Mouse (Mus musculus) layer of hippocampus, postnatal 14 days (tissue): ENCODE results near the gene Phlda3. TPM values are rescaled to one million over a fixed set of nuclear protein-coding genes. Genes with fewer than 3 reads are reported as not detected.

ENCODE experiments used
- DNase-seq, 2 experiments: peaks; one replicate each; pipeline ENCODE4 v3.0.0; 2021 to 2022; ENCODE audit warnings: low spot score in 2 of 2, mixed read lengths in 1 of 2
- total RNA-seq, 2 experiments: library from RNA; stranded (reverse); gene quantifications; 2 replicates each; pipeline ENCODE4 v1.2.3; 2021

Gene Phlda3
- total RNA-seq, 2 experiments from 2014 or later, result 16.6 to 18.2 TPM

DNA sequence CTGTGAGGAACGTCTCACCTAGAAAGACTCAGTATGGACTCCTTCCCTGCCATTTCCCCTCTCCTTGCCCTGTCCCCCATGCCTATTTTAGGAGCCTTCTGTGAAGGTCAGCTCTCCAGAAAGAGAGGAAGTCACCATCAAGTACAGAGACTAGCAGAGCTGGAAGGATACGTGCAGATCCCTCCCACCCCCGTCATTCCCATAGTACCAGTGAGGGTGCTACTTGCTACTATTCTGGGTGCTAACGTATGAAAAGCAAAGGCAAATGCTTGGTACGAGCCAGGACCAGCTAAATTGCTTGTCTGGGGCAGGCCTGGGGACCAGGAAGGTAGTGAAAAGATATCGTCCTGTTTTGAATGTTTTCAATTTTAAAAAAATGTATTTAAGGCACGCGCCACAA is 8.6 kb upstream of the Phlda3 start:
- no peak for DNase-seq

DNA sequence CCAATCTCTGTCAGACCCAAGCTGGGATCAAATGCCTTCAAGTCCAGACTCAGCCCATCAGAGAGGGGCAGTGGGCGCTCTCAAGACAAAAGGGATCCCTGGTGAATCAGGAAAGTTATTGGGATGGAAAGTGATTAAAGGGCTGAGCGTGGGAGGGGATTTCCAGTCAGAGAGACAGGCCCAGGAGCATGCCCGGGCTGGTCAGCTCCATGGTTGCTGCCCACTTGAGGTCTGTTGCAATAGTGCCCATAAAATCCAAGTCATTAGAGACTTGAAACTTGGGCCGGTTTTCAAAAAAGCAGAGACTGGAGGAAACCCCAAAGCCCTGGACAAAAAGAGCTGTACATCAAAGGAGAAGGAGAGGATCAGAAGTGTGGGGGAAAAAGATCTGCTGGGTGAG is 6.2 kb upstream of the Phlda3 start:
- no peak for DNase-seq

DNA sequence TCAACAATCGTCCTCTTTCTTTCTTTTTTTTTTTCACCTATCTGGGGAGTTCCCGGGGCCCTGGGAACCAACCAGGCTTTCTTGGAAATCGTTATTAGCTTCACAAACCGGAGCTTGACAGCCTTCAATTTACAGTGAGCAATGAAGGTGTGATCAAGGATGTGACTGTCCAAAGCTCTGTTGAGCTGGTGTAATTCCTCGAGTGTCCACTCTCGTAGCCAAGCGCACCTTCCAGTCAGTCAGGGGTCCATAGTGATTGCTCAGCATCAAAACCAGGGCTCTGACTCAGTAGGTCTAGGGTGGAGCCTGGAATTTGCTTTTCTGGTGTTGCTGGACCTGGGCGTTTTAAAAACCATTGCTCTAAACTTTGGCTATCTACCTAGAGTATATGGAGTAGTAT is 5.7 kb upstream of the Phlda3 start:
- DNase-seq, result no peak

DNA sequence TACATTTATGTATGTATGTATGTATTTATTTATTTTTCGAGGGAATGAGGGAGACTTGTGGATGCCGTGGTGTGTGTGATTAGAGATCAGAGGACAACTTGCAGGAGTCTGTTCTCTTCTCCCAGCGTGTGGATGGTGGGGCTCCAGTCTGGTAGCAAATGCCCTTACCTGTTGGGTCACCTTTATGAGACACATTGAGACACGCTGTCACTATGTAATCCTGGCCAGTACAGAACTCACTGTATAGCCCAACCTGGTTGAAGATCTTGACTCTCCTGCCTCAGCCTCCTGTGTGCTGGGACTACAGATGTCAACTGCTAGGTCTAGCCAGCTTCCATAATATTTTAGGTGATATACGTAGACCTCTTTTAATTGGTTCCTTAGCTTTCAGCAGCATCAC is 4.2 kb upstream of the Phlda3 start:
- DNase-seq, result no peak

DNA sequence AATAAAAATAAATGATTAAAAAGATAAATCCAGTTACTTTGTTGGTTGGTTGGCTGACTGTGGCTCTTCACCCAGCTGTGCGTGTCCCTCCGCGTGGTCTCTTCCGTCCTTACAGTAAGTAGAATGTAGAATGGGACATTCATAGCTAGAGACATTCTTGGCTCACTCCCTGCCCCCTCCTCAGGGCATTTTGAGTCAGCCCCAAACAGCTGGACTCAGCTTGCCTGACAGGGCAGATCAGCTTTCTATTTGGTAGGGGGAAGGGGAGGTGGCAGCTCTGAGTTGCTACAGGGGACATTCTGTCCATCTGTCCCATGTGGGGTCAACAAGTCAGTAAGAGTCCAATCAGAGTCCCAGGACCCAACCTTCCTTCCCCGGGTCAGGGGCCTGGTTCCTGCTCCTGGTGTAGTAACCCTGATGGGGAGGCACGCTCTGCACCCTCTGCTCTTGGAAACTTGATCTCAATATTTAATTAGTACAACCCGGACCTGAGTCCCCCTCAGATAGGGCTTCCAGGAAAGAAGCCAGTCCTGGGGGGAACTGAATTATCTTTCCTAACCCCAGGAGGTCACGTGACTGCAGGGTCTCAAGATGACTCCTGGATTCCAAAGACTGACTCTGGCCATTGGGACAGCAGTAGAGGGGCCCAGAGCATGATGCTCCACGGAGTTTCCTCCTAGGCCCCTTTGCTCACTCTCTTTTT is 2.3 kb upstream of the Phlda3 start:
- no peak for DNase-seq

DNA sequence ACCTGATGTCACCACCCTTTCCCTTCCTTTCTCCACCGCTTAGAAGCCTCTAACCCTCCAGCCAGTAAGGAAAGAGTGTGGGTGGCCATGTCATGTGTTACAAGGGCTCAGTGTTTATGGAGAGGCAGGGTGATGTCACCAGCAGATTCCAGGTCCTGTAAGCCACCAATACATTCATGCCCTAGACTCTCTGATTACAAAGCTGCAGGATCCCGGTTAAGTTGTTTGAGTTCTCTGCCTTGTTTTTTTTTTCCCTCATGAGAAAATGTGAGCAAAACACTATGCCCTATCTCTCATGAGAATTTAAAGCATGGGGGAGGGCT is 1.8 kb upstream of the Phlda3 start:
- no peak for DNase-seq

DNA sequence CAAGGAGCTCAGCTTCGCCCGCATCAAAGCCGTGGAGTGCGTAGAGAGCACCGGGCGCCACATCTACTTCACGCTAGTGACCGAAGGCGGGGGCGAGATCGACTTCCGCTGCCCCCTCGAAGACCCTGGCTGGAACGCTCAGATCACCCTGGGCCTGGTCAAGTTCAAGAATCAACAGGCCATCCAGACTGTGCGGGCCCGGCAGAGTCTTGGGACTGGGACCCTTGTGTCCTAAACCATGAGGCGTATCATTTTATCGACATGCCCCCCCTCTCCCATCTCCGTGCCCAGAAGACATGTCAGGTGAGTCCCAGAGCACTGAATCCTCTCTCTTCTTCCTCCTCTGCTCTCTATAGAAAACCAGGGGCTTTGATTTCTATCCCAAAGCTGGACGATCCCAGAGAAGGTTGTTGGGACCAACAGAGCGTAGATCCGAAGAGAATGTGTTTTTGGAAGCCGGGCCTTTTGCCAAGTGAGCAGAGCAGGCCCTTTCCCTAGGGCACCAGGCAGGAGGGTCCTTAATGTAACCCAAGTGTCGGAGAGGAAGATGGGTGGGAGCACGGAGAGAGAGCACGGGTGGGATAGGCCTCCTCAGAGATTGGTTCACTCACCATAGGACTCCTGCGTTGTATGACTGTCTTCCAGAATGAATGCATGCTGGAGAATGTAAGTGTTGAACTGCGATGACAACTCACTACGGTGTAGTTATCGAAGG is 830 bp downstream of the Phlda3 start:
- no peak for DNase-seq

DNA sequence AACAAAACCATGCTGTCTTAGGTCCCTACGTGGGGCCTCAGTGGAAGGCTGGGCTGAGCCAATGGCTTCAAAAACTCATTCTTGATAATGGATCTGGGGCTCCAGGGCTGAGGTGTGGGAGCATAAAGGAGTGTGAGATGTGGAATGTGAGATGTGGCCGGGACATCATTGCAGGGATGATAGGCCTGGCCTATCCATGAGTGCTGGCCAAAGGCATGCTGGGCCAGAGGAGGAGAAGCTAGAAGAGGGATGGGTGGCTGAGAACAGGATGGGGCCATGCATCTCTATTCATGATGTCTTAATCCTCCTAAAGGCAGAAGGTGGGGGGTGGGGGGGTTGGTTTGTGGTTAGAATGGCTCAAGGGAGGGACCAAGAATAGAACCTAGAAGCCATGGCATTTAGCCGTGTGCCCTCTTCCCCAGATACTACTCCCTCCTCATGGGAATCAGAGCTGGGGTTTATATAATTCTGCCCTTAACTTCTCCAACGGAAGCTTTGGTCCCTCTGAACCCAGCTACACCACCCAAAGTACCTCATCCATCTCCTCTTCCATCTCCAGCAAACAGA is 1.5 kb downstream of the Phlda3 start:
- DNase-seq, result no peak

DNA sequence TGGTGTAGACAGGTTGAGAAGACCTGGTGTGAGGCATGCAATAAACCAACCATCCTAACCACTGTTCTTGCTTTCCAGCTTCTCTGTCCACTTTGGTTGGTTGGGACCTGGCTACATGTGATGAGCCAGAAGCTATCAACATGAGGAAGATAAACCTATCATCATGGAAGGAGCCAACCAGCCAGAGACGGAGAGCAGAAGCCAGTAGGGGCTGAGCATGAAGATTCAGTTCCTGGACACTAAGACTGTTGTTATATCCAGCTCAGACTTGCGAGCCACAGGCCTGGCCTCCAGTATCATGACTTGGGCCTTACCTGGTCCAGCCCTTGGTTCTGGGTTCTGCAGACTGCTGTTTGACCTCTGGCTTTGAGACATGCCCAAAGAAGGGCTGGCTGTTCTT is 2.5 kb downstream of the Phlda3 start:
- DNase-seq, result no peak

DNA sequence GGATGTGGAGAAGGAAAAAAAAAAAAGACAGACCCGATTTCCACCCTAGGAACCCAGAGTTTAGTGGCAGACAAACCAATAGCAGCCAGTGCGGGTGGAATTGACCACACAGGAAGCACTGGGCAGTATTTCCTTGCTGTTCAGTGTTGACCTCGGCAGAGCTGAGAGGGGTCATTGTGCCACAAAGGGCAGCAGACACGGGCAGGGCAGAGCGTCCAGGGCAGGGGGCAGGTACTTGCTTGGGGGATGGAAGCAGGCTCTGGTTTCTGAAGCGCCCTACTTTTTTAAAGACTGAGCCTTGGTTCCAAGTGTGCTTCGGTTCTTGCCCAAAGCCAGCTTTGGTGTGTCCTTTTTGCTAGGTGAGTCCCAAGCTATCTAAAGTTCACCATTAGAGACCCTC is 4.3 kb downstream of the Phlda3 start:
- no peak for DNase-seq

DNA sequence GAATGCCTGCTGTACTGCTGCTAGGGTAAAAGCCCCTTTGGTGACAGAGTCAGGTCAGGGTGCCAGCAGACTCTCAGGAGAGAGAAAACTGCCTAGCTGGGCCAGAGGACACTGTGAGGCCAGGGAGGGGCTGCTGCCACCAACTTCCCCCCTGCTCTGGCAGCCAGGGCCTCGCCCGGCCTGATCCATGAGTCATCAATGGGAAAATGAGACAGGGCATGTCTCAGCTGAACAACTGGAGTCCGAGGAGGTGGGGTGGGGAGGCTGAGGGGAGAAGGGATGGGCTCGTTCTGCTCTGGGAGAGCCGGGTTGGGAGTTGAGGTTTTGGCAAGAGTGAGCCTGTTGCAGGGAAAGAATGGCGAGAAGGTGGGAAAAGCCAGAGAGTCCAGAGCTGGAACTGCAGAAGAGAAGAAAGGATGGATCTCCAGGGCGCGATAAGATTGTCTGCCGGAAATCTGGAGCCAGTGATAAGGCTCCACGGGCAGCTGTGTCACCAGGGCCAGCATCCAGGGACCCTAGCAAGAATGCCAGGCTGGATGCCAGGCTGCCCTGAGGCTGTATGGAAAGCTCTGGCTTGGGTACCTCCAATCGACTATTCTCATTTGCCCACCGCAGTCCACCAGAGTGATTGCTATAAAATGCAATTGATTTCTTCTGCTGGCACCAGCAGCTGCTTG is 5.1 kb downstream of the Phlda3 start:
- DNase-seq, result no peak

DNA sequence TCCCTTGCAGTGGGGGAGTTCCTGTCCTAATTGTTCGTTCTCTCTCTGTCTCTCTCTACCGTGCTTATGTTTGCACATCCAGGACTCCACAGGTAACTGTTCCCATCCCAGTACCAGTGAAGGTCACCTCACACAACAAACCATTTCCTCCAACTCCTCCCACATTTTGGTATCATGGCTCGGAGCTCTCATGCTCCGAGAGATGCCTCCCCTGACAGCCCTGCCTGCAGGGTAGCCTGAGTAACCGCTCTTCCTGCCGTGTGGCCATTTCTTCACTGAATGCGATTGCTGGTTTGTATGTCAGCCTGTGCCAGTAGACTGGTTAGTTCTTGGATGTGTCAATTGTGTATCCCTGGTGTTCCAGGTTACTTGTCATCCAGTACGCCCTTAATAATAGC is 5.7 kb downstream of the Phlda3 start:
- DNase-seq, result no peak

DNA sequence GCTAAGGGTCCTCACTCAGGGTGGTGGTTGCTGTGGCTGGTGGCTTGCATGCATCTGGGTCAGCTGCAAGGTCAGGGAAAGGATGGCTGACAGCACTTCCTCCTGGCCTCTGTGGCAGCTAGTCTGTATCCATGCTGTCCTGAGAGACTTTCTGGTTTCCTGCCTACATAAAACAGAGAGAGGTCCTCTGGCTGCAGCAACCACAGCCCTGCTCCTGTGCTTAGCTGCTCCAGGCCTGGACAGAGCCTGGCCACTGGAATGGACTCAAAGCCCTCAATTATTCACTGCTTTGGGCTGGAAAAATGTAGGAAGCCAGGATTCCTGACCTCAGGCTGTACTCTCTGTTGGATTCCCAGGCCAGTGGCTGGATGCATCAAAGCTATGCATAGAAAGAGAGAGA is 10.7 kb downstream of the Phlda3 start:
- no peak for DNase-seq

DNA sequence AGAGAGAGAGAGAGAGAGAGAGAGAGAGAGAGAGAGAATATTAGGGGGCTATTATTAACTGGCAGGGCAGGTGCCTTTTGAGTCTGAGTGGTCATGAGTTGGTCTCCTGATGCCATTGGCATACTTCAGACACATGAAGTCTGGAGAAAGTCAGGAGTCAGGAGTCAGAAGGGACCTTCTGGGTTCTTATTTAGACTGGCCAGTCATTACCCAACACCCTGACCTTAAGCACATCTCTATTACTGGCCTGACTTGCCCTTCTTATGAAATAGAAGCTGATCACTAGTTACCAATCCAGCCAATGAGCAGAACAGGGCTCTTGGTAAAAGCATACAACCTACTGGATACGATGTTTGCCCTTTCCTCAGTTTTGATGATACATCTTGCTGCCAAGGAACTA is 11.1 kb downstream of the Phlda3 start:
- DNase-seq, result no peak

DNA sequence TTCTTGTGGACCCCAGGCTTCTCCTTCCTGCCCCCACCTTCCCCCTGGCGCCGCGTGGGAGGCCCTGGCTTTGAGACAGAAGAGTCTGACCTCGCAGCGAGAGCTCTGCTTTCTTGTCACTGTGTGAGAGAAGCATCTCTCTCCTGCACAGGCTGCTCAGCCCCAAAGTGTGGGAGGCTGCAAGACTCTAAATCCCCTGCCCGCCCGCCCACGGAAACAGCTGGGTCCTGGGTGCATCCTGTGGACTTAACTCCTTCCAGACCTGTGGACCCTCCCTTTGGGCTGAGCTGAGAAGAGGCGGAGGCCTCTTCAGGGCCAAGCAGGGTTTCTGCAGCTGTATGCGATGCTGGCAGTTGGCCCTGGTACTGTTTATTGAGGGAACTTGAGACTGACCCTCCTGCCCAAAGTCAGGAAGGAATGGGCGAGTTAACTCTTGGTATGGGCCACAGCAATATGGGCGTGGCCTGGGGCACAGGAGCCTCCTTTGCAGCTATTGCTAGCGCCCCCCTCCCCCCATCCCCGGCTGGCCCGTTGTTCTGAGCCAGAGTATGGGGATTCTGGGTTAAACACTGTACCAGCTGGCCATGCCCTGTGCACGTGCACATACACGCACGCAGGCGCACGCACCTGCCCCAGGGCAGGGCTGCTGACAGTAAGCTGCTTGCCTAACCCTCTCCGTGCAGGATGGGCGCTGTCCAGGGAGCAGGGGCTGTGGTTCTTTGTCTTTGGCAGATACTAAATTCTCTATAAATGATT is 13.0 kb downstream of the Phlda3 start, which contains the start of gene Tnni1:
Gene Tnni1, plus strand, starts transcription at position 655 of the 756 bp plus-strand sequence.
- no peak for DNase-seq

DNA sequence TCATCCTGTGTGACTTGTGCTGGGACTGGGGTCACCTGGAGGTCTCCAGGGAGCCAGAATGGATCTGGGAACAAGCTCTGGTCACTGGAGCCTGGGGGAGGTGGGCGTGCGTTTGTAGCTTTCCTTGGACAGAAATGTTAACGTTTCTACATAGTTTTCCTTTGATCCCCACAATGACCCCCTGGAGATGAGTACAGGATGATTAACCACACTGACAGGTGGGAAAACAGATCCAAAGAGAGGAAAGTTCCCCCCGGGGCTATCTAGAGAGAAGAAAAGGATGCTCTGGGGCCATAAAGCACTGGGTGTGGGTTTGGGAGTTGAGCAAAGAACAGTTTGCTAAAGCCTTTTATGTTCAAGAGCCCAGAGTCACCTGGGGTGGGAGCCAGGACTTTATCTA is 14.7 kb downstream of the Phlda3 start:
- no peak for DNase-seq

DNA sequence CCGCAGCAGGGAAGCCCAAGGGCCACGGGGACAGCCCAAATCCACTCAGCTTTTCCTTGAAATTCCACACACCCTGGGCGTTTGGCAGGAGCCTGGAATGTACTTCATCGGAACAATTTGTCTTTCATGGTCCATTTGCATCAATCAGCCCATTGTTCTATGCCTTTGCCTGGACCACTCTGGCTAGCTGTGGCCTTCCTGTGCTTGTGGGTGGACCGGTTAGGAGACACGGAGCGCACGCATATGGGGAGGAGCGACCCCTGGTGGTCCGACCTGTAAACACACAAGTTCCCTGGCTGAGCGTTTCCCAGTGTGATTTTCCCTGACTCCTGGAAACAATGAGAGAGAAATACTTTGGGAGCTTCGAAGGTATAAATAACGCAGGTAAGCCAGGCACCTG is 15.3 kb downstream of the Phlda3 start:
- DNase-seq, result peak; percentile 59 to 70

DNA sequence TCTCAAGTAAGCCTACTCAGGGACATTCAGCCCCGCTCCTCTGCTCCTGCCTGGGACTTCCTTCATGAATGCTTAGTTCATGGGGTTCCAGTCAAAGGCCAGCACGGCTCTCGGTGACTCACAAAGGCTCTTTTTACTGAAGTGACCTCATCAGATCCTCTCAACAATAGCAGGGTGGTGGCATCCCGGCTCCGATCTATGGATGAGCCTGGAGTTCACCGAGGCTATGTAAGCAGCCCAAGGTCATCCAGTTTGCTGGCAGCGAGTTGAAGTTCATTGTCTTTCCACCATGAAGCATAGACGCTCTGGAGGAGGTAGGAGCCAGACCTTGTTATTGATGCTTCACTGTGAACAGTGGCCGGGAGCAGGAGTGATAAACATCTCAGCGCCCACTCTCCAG is 16.9 kb downstream of the Phlda3 start:
- no peak for DNase-seq

DNA sequence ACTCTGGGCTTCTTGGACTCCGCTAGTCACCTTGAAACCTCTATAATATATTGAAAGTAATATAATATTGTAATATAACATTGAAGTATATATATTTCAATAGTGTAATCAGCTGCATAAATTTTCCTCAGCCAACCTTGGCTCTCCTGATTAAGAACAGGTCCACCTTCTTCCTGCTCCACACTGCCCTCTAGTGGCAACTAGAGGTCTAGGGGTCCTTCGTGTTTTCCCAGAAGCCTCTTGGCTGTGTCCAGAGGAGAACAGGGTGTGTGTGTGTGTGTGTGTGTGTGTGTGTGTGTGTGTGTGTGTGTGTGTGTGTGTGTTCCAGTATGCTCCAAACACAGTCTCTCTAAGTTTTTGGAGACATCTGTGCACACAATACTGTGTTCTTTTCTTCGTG is 21.9 kb downstream of the Phlda3 start:
- DNase-seq, result peak; percentile 45 to 65

DNA sequence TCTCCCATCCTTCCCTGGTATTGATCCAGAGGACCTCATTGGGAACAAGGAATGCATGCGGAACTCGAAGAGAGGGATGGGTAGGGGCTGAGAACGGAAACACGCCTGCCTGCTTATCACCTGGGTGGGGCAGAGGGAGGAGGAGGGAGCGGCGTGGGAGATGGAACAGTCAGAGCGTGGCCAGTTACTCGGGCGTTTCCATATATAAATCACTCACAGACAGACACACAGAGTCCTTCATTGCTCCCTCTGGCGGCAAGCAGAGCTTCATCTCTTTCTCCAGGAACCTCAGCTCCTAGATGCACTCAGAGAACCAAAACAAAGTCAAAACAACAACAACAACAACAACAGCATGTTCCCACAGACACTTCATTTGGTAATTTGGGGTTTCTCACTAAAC is 22.8 kb downstream of the Phlda3 start:
- DNase-seq, result no peak

DNA sequence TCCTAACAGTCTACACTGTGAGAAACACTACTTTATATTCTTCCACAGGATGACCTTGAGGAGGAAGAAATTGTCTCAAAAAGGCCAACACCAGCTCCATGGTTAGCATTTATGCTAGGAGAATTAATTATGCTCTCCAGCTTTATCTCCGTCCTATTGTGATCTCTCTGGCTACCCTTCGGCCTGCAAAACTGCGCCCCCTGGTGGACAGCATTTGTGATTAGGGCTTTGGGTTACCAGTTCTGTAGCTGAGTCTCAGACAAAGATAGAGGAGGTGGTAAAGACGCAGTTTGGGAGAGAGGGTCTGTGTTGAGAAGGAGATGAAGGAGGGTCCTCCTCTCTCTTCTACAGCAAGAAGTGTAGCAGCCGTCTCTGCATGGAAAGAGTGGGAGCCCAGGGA is 23.9 kb downstream of the Phlda3 start:
- peak; percentile 62 to 64 for DNase-seq
